Mouse (Mus musculus): ENCODE data around the gene Vps25. TPM values are rescaled to one million over a fixed set of nuclear protein-coding genes. Genes with fewer than 3 reads are reported as not detected.

Gene Vps25
- polyA plus RNA-seq, 1 experiment: 92.6 TPM

- no peak overlapping the region for H3K4me3 ChIP-seq (ENCODE audit: control insufficient read depth, insufficient read depth, low read length)
- H3K4me1 ChIP-seq (replicated peaks; ENCODE audit: control insufficient read depth, insufficient read depth, low read length): peaks cover 9% of the 10 kb centered on the region
- H3K27ac ChIP-seq (ENCODE audit: control insufficient read depth, insufficient read depth, low read length): no peak overlapping the region
- DNase-seq: no peak
- 91% methylated on average over 2 of the region's 2 CpGs for WGBS
- peaks cover 7% of the 10 kb centered on the region for H3K27me3 ChIP-seq (ENCODE audit: control insufficient read depth, insufficient read depth, low read length)
- TF ChIP-seq CTCF (IDR thresholded peaks at IDR 0.05; ENCODE audit: borderline replicate concordance, control insufficient read depth, extremely low read depth, insufficient read depth, low read length, poor library complexity) (no peak), POLR2A (IDR thresholded peaks at IDR 0.05; ENCODE audit: control insufficient read depth, extremely low read depth, insufficient read depth, low read length, poor library complexity) (no peak)
- no peaks in the 10 kb centered on the region for H3K36me3 ChIP-seq (ENCODE audit: control insufficient read depth, insufficient read depth, low read length)
Observed at GRCm38 (mm10) chr11:101251031-101251430, 2.5 kb upstream of the Vps25 start.

GRCm38 (mm10) chr11:101252941-101253340, 566 bp upstream of the Vps25 start:
- H3K4me1 ChIP-seq (replicated peaks; ENCODE audit: control insufficient read depth, insufficient read depth, low read length): peaks cover 3% of the 10 kb centered on the region
- H3K36me3 ChIP-seq (ENCODE audit: control insufficient read depth, insufficient read depth, low read length): no peaks in the 10 kb centered on the region
- no peak overlapping the region for H3K27ac ChIP-seq (ENCODE audit: control insufficient read depth, insufficient read depth, low read length)
- WGBS: 5% methylated on average over 7 of the region's 7 CpGs
- TF ChIP-seq POLR2A (IDR thresholded peaks at IDR 0.05; ENCODE audit: control insufficient read depth, extremely low read depth, insufficient read depth, low read length, poor library complexity) (no peak), CTCF (IDR thresholded peaks at IDR 0.05; ENCODE audit: borderline replicate concordance, control insufficient read depth, extremely low read depth, insufficient read depth, low read length, poor library complexity) (no peak)
- H3K27me3 ChIP-seq (ENCODE audit: control insufficient read depth, insufficient read depth, low read length): no peaks in the 10 kb centered on the region; the same call in 1 of the 2 replicates
- H3K4me3 ChIP-seq (ENCODE audit: control insufficient read depth, insufficient read depth, low read length): peak overlapping the region; percentile 86
- no peak for DNase-seq

DNA sequence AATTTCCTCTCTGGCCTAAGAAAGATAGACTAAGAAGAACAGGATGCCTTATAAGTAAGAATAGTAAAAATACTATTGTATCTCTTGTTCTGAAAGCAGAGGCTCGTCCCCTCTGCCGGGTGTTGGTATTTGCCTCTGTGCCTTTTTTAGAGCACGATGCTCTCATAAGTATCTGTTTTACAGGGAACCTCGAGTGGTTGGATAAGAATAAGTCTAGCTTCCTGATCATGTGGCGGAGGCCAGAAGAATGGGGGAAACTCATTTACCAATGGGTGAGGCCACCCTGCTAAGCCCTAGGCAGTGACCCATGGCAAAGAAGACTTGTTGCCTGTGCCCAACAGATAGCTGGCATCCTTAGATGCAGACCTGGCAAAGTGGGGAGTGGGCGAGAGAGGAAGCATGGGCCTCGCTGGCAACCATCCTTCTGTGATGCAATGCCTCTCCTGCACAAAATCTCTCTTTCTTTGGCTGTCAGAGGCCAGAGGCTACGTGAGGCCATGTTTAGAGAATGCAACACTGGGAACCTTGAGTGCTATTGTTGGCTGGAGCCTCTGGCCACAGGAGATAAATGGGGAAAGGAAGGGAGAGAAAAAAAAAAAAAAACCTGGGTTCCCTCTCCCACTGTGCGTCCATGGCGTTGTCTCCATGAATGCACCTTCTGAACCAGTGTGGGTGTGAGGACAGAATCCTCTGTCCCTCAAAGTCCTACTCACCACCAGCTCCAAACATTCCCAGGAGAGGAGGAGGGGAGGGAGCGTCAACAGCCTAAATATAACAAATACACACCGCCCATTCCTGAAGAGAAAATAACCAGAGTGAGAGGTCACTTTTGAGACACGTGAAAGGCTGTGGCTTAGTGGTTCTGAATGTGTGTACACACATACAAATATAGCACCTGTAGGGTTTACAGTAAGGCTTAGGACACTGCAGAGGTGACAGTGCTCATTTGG, 2.6 kb downstream of the Vps25 start:
- no peak for DNase-seq
- 94% methylated on average over 13 of the region's 13 CpGs for WGBS
- H3K4me1 ChIP-seq (replicated peaks; ENCODE audit: control insufficient read depth, insufficient read depth, low read length): peaks cover 15% of the 10 kb centered on the region

GRCm38 (mm10) chr11:101259261-101259712, 5.8 kb downstream of the Vps25 start:
- no peak for DNase-seq
- Histone ChIP-seq H3K27me3 (ENCODE audit: control insufficient read depth, insufficient read depth, low read length) (peaks cover 22% of the 10 kb centered on the region), H3K4me3 (ENCODE audit: control insufficient read depth, insufficient read depth, low read length) (no peak overlapping the region), H3K27ac (ENCODE audit: control insufficient read depth, insufficient read depth, low read length) (no peak overlapping the region), H3K36me3 (ENCODE audit: control insufficient read depth, insufficient read depth, low read length) (peaks cover 6% of the 10 kb centered on the region; the same call in 1 of the 2 replicates), H3K4me1 (replicated peaks; ENCODE audit: control insufficient read depth, insufficient read depth, low read length) (peaks cover 17% of the 10 kb centered on the region)
- WGBS: 83% methylated on average over 6 of the region's 6 CpGs
- TF ChIP-seq CTCF (IDR thresholded peaks at IDR 0.05; ENCODE audit: borderline replicate concordance, control insufficient read depth, extremely low read depth, insufficient read depth, low read length, poor library complexity) (no peak), POLR2A (IDR thresholded peaks at IDR 0.05; ENCODE audit: control insufficient read depth, extremely low read depth, insufficient read depth, low read length, poor library complexity) (no peak)

More for the DNA sequence above, 2.6 kb downstream of the Vps25 start:
- H3K36me3 ChIP-seq (ENCODE audit: control insufficient read depth, insufficient read depth, low read length): peaks cover 6% of the 10 kb centered on the region; the same call in 1 of the 2 replicates
- TF ChIP-seq CTCF (IDR thresholded peaks at IDR 0.05; ENCODE audit: borderline replicate concordance, control insufficient read depth, extremely low read depth, insufficient read depth, low read length, poor library complexity): no peak
- TF ChIP-seq POLR2A (IDR thresholded peaks at IDR 0.05; ENCODE audit: control insufficient read depth, extremely low read depth, insufficient read depth, low read length, poor library complexity): no peak
- H3K27ac ChIP-seq (ENCODE audit: control insufficient read depth, insufficient read depth, low read length): no peak overlapping the region
- H3K27me3 ChIP-seq (ENCODE audit: control insufficient read depth, insufficient read depth, low read length): peaks cover 7% of the 10 kb centered on the region; the same call in 1 of the 2 replicates
- H3K4me3 ChIP-seq (ENCODE audit: control insufficient read depth, insufficient read depth, low read length): no peak overlapping the region

DNA sequence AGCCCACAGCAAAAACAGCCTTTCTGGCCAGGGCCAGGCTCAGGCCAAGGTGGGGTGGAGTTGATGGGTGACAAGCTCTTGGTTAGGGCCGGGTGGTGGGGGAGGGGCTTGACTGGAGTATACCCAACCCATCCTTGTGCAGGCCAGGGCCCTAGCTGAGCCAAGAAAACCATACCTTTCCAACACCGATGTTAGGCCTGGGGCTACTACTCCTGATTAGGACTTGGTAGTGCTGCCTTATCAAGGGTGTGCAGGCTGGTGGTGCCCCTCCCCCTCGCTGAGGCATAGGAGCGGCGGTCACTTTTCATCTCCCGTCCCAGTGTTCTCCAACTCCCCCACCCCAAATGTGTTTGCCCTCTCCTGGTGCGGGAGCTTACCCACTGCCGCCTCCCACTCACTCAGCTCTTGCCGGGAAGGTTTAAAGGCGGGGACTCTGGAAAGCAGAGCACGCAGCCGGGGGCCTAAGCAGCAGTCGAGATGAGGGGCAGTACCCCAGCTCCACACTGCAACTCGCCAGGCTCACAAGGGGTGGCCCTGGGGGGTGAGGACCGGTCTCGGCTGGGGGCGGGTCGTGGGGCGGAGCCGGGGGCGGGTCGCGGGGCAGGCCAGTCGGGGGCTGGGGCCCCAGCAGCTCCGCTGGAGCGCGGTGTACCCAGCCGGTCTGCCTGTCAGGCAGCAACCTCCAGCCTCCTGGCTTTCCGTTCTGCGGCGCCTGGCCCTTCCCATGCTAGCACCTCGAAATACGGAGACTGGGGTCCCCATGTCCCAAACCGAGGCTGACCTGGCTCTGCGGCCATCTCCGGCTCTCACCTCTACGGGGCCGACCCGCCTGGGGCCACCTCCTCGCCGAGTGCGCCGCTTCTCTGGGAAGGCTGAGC, 6.7 kb downstream of the Vps25 start, which contains the start of gene Wnk4:
Gene Wnk4 (plus strand): TSS at position 620 of the 878 bp plus-strand sequence.
- no peak for DNase-seq
- Histone ChIP-seq H3K27me3 (ENCODE audit: control insufficient read depth, insufficient read depth, low read length) (peaks cover 22% of the 10 kb centered on the region), H3K27ac (ENCODE audit: control insufficient read depth, insufficient read depth, low read length) (no peak within 1 kb of the TSS), H3K36me3 (ENCODE audit: control insufficient read depth, insufficient read depth, low read length) (peaks cover 6% of the 10 kb centered on the region; the same call in 1 of the 2 replicates), H3K4me3 (ENCODE audit: control insufficient read depth, insufficient read depth, low read length) (peak within 1 kb of the TSS; percentile 21), H3K4me1 (replicated peaks; ENCODE audit: control insufficient read depth, insufficient read depth, low read length) (peaks cover 17% of the 10 kb centered on the region)
- TF ChIP-seq POLR2A (IDR thresholded peaks at IDR 0.05; ENCODE audit: control insufficient read depth, extremely low read depth, insufficient read depth, low read length, poor library complexity) (no peak), CTCF (IDR thresholded peaks at IDR 0.05; ENCODE audit: borderline replicate concordance, control insufficient read depth, extremely low read depth, insufficient read depth, low read length, poor library complexity) (no peak)
- 4% methylated on average over 43 of the region's 43 CpGs for WGBS
